Mouse (Mus musculus): ENCODE results near the gene Angptl2. TPM values are rescaled to one million over a fixed set of nuclear protein-coding genes. Genes with fewer than 3 reads are reported as not detected.

Gene Angptl2
- polyA plus RNA-seq, 1 experiment from 2014 or later, result 18.5 TPM

GRCm38 (mm10) chr2:33220674-33221338 lies 4.9 kb downstream of the Angptl2 start:
- Histone ChIP-seq H3K9me3 (no peaks in the 10 kb centered on the region), H3K4me1 (replicated peaks) (peaks cover 48% of the 10 kb centered on the region)
- 93% methylated on average over 10 of the region's 10 CpGs for WGBS

GRCm38 (mm10) chr2:33221339-33221900 lies 5.6 kb downstream of the Angptl2 start:
- H3K4me2 ChIP-seq, result no peak overlapping the region
- H3K36me3 ChIP-seq, result no peaks in the 10 kb centered on the region
- H3K4me3 ChIP-seq, result no peak overlapping the region
- no peaks in the 10 kb centered on the region for H3K9me3 ChIP-seq
- H3K27me3 ChIP-seq, result no peaks in the 10 kb centered on the region
- H3K9ac ChIP-seq, result no peak overlapping the region
- ATAC-seq (ENCODE audit: low FRiP score, low read depth), result no peak
- peaks cover 42% of the 10 kb centered on the region for H3K4me1 ChIP-seq (replicated peaks)
- WGBS, result 91% methylated on average over 11 of the region's 11 CpGs
- H3K27ac ChIP-seq (replicated peaks), result no peak overlapping the region

More at GRCm38 (mm10) chr2:33220674-33221338, 4.9 kb downstream of the Angptl2 start:
- Histone ChIP-seq H3K36me3 (no peaks in the 10 kb centered on the region), H3K4me2 (no peak overlapping the region), H3K9ac (no peak overlapping the region), H3K27me3 (no peaks in the 10 kb centered on the region), H3K4me3 (no peak overlapping the region), H3K27ac (replicated peaks) (no peak overlapping the region)
- ATAC-seq (ENCODE audit: low FRiP score, low read depth), result no peak

GRCm38 (mm10) chr2:33222480-33222879 lies 6.6 kb downstream of the Angptl2 start:
- no peaks in the 10 kb centered on the region for H3K36me3 ChIP-seq
- H3K4me2 ChIP-seq, result no peak overlapping the region
- H3K9ac ChIP-seq, result no peak overlapping the region
- H3K27ac ChIP-seq (replicated peaks), result no peak overlapping the region
- H3K9me3 ChIP-seq, result no peaks in the 10 kb centered on the region
- no peaks in the 10 kb centered on the region for H3K27me3 ChIP-seq
- H3K4me1 ChIP-seq (replicated peaks), result peaks cover 42% of the 10 kb centered on the region
- H3K4me3 ChIP-seq, result no peak overlapping the region
- no peak for ATAC-seq (ENCODE audit: low FRiP score, low read depth)
- WGBS, result 87% methylated on average over 6 of the region's 6 CpGs

GRCm38 (mm10) chr2:33223656-33224358 lies 7.9 kb downstream of the Angptl2 start:
- WGBS, result 78% methylated on average over 10 of the region's 10 CpGs

GRCm38 (mm10) chr2:33225921-33226320 lies 10.1 kb downstream of the Angptl2 start:
- H3K9ac ChIP-seq, result no peak overlapping the region
- no peak for ATAC-seq (ENCODE audit: low FRiP score, low read depth)
- H3K36me3 ChIP-seq, result no peaks in the 10 kb centered on the region
- no peak overlapping the region for H3K4me2 ChIP-seq
- no peaks in the 10 kb centered on the region for H3K9me3 ChIP-seq
- peaks cover 17% of the 10 kb centered on the region for H3K4me1 ChIP-seq (replicated peaks)
- 95% methylated on average over 7 of the region's 7 CpGs for WGBS
- no peak overlapping the region for H3K27ac ChIP-seq (replicated peaks)
- H3K27me3 ChIP-seq, result no peaks in the 10 kb centered on the region
- no peak overlapping the region for H3K4me3 ChIP-seq

More at GRCm38 (mm10) chr2:33223656-33224358, 7.9 kb downstream of the Angptl2 start:
- H3K9ac ChIP-seq, result no peak overlapping the region
- H3K27me3 ChIP-seq, result no peaks in the 10 kb centered on the region
- H3K4me3 ChIP-seq, result no peak overlapping the region
- H3K4me1 ChIP-seq (replicated peaks), result peaks cover 32% of the 10 kb centered on the region
- H3K36me3 ChIP-seq, result no peaks in the 10 kb centered on the region
- H3K27ac ChIP-seq (replicated peaks), result no peak overlapping the region
- H3K9me3 ChIP-seq, result no peaks in the 10 kb centered on the region
- H3K4me2 ChIP-seq, result no peak overlapping the region
- no peak for ATAC-seq (ENCODE audit: low FRiP score, low read depth)

- ATAC-seq (ENCODE audit: low FRiP score, low read depth), result no peak
- Histone ChIP-seq H3K27me3 (no peaks in the 10 kb centered on the region), H3K9ac (no peak overlapping the region), H3K36me3 (no peaks in the 10 kb centered on the region), H3K9me3 (no peaks in the 10 kb centered on the region), H3K27ac (replicated peaks) (no peak overlapping the region), H3K4me1 (replicated peaks) (peaks cover 23% of the 10 kb centered on the region), H3K4me3 (no peak overlapping the region), H3K4me2 (no peak overlapping the region)
- 93% methylated on average over 11 of the region's 11 CpGs for WGBS
These were observed 12.2 kb downstream of the Angptl2 start for GRCm38 (mm10) chr2:33228077-33228476.

- Histone ChIP-seq H3K4me1 (replicated peaks) (peaks cover 28% of the 10 kb centered on the region), H3K4me2 (no peak overlapping the region), H3K36me3 (no peaks in the 10 kb centered on the region), H3K9ac (no peak overlapping the region), H3K4me3 (no peak overlapping the region), H3K27ac (replicated peaks) (no peak overlapping the region), H3K9me3 (no peaks in the 10 kb centered on the region), H3K27me3 (no peaks in the 10 kb centered on the region)
- 95% methylated on average over 15 of the region's 15 CpGs for WGBS
- ATAC-seq (ENCODE audit: low FRiP score, low read depth), result no peak
These were observed 12.7 kb downstream of the Angptl2 start for GRCm38 (mm10) chr2:33228551-33228950.

GRCm38 (mm10) chr2:33230701-33231100 lies 14.8 kb downstream of the Angptl2 start:
- H3K9ac ChIP-seq, result no peak overlapping the region
- WGBS, result 80% methylated on average over 10 of the region's 10 CpGs
- no peaks in the 10 kb centered on the region for H3K9me3 ChIP-seq
- H3K4me3 ChIP-seq, result no peak overlapping the region
- no peak overlapping the region for H3K4me2 ChIP-seq
- H3K4me1 ChIP-seq (replicated peaks), result peaks cover 37% of the 10 kb centered on the region
- no peaks in the 10 kb centered on the region for H3K27me3 ChIP-seq
- ATAC-seq (ENCODE audit: low FRiP score, low read depth), result no peak
- no peak overlapping the region for H3K27ac ChIP-seq (replicated peaks)
- H3K36me3 ChIP-seq, result no peaks in the 10 kb centered on the region

GRCm38 (mm10) chr2:33231788-33232187 lies 15.9 kb downstream of the Angptl2 start:
- no peaks in the 10 kb centered on the region for H3K9me3 ChIP-seq
- no peak for ATAC-seq (ENCODE audit: low FRiP score, low read depth)
- 33% methylated on average over 2 of the region's 2 CpGs for WGBS
- H3K4me3 ChIP-seq, result no peak overlapping the region
- H3K9ac ChIP-seq, result no peak overlapping the region
- H3K4me2 ChIP-seq, result no peak overlapping the region
- H3K27ac ChIP-seq (replicated peaks), result no peak overlapping the region
- H3K36me3 ChIP-seq, result no peaks in the 10 kb centered on the region
- H3K4me1 ChIP-seq (replicated peaks), result peaks cover 36% of the 10 kb centered on the region
- no peaks in the 10 kb centered on the region for H3K27me3 ChIP-seq

GRCm38 (mm10) chr2:33232782-33233570 lies 17.1 kb downstream of the Angptl2 start:
- no peaks in the 10 kb centered on the region for H3K36me3 ChIP-seq
- no peaks in the 10 kb centered on the region for H3K27me3 ChIP-seq
- no peak for ATAC-seq (ENCODE audit: low FRiP score, low read depth)
- H3K4me1 ChIP-seq (replicated peaks), result peaks cover 33% of the 10 kb centered on the region
- H3K4me2 ChIP-seq, result no peak overlapping the region
- H3K4me3 ChIP-seq, result no peak overlapping the region
- no peak overlapping the region for H3K27ac ChIP-seq (replicated peaks)
- H3K9ac ChIP-seq, result no peak overlapping the region
- 81% methylated on average over 6 of the region's 6 CpGs for WGBS
- H3K9me3 ChIP-seq, result no peaks in the 10 kb centered on the region

- Histone ChIP-seq H3K9ac (no peak overlapping the region), H3K27me3 (no peaks in the 10 kb centered on the region), H3K4me3 (no peak overlapping the region), H3K27ac (replicated peaks) (no peak overlapping the region), H3K9me3 (no peaks in the 10 kb centered on the region), H3K36me3 (no peaks in the 10 kb centered on the region), H3K4me2 (no peak overlapping the region), H3K4me1 (replicated peaks) (peaks cover 33% of the 10 kb centered on the region)
- no peak for ATAC-seq (ENCODE audit: low FRiP score, low read depth)
- WGBS, result 59% methylated on average over 5 of the region's 5 CpGs
These were observed 18.0 kb downstream of the Angptl2 start for GRCm38 (mm10) chr2:33233856-33234255.

GRCm38 (mm10) chr2:33234848-33235247 lies 19.0 kb downstream of the Angptl2 start:
- ATAC-seq (ENCODE audit: low FRiP score, low read depth), result no peak
- H3K4me3 ChIP-seq, result no peak overlapping the region
- H3K4me1 ChIP-seq (replicated peaks), result peaks cover 34% of the 10 kb centered on the region
- 0 out of 2 replicates have a peak overlapping the region, but pooled peaks have one; percentile 1 for H3K27ac ChIP-seq (replicated peaks)
- H3K9ac ChIP-seq, result no peak overlapping the region
- H3K27me3 ChIP-seq, result no peaks in the 10 kb centered on the region
- WGBS, result 73% methylated on average over 4 of the region's 4 CpGs
- no peaks in the 10 kb centered on the region for H3K9me3 ChIP-seq
- no peaks in the 10 kb centered on the region for H3K36me3 ChIP-seq
- H3K4me2 ChIP-seq, result no peak overlapping the region
